Mouse (Mus musculus) fibroblast of lung, adult 2 months (primary cell): Measurements from ENCODE around the gene Ube2l3.
"Not testable (repeated sequence)": the region's sequence is repeated elsewhere in the genome, so short reads cannot be mapped to it uniquely, and the experiment has no call there.

Experiments used
- DNase-seq: peaks from one replicate; pipeline ENCODE4 v3.0.0-alpha.2; 2011; ENCODE audit warnings: low read depth

Gene Ube2l3

GRCm38 (mm10) chr16:17208389-17209361 is 6.2 kb upstream of the Ube2l3 start, which contains the start of gene Rimbp3:
Rimbp3 (plus strand) TSS chr16:17208603.
- DNase-seq, result peak; percentile 42

DNA sequence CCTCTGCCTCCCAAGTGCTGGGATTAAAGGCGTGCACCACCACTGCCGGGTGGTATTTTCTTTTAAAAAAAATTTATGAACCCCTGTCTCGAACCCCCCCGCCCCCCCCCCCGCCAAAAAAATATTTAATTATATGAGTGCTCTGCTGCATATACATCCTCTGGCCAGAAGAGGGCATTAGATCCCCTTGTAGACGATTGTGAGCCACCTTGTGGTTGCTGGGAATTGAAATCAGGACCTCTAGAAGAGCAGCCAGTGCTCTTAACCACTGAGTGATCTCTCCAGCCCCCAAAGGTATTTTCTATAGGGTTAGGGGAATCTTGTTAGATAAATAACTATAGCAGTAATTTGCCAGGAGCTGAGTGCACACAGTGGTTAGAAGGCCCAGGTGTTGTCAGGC is 2.5 kb upstream of the Ube2l3 start:
- no peak for DNase-seq

- DNase-seq, result no peak
These were observed 472 bp downstream of the Ube2l3 start for GRCm38 (mm10) chr16:17201977-17202376.

- DNase-seq, result peak; percentile 46
These were observed 1.3 kb downstream of the Ube2l3 start for GRCm38 (mm10) chr16:17200953-17201707.

GRCm38 (mm10) chr16:17200121-17200952 is 2.1 kb downstream of the Ube2l3 start:
- no peak for DNase-seq

GRCm38 (mm10) chr16:17193823-17194222 is 8.6 kb downstream of the Ube2l3 start:
- no peak for DNase-seq

- no peak for DNase-seq
These were observed 17.0 kb downstream of the Ube2l3 start for GRCm38 (mm10) chr16:17185475-17185874.

DNA sequence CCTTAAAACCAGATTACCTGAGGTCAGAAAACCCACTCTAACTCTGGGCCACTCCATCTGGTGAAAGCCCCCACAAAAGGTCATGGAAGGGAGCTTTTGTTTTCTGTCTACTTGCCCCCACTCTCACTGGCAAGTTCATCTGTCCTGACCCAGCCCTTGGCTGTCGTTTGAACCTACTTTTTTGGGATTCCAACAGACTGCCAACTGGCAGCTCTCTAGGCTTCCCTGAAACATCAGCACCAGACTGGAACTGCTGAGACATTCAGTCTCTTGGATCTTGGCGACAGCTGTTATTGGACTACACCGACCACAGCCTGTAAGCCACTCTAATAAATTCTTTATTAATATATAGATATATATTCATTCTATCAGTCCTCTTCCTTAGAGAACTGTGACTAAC is 19.4 kb downstream of the Ube2l3 start:
- DNase-seq, result no peak

DNA sequence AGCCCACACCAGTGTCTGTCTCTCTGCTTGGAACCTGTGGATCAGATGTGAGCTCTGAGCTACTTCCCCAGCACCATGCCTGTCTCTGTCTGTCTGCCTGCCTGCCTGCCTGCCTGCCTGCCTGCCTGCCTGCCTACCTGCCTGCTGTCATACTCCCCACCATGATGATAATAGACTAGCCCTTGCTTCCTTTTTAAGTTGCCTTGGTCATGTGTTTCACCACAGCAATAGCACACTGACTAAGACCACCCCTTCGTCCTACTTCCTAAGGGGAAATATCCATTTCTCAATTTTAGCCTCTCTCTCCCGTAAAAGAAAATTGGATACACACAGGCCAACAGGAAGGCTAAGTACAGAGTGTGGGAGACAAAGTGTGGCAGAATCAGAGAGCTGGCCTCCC is 20.3 kb downstream of the Ube2l3 start:
- no peak for DNase-seq

- no peak for DNase-seq
These were observed 21.1 kb downstream of the Ube2l3 start for GRCm38 (mm10) chr16:17181382-17181781.

DNA sequence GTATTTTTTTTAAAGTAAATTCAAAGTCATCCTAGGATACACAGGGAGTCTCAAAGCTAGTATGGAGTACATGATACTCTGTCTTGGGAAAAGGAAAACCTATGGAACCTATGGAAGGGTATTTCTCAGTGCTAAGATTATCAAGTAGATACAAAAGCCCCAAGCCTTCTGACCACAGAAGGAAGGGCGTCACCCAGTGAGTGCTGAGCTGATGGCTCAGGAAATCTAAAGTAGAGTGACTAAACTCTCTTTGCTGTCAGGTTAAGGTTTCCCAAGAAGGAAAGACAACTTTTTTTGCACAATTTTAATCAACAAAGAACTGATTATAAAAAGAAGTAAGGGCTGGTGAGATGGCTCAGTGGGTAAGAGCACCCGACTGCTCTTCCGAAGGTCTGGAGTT is 22.7 kb downstream of the Ube2l3 start:
- no peak for DNase-seq

DNA sequence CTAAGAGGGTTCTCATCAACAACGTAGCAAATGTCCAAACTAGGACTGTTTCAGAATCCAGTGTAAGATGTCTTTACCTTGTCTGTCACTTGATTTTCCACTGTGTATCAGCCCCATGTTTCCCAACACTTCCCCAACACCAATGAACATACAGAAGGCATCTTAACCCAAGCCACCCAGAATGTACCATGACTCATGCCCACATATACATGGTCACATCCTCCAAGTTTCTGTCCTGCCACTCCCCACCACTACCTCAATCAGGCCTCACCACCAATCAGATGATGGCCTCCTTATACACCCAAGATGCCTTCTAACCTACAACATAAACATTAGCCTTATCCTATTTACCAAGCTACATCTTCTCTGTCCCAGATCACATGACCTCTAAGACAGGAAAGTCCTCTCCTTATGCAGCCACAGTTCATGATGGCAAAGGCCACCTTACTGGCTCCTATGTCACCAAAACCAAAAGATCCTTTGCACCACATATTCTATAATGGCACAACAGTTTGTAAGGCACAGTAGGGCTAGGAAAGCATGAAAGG is 24.8 kb downstream of the Ube2l3 start:
- no peak for DNase-seq

- DNase-seq, result no peak
These were observed 26.7 kb downstream of the Ube2l3 start for GRCm38 (mm10) chr16:17175765-17176164.

DNA sequence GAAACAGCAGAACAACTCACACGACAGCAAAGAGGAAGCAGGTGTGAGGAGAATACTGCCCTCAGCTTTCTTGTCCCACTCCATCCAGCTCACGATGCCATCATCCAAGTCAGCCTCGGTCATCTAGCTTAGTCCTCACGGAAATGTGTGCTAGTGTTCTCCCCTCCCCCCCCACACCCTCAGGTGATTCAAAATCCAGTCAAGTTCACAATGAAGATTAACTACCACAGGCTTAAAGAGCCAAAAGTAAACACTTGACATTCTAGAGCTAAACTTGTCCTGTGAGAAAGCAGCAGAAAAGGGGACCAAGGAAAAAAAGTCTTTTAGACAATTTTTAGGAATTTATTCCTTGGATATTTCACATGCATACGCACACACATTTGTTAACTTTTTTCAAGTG is 34.4 kb downstream of the Ube2l3 start:
- no peak for DNase-seq

DNA sequence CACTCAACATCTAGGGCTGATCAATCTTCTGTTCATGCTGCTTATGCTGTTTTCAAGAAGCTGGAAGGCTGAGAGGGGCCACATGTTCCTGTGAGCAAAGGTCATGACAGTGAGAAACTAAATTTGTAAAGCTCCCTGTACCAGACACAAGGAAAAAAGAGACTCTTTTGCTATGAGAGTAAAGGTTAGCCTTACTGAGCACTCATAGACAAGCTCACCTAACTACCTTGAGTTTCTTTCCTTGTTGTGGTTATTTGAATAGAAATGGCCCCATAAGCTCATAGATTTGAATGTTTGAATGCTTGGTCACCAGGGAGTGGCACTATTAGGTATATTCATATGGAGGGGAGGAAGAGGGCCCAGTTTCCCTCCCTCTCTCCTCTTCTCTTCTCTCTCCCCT is 35.3 kb downstream of the Ube2l3 start:
- no peak for DNase-seq

- not testable (repeated sequence) for DNase-seq
These were observed 37.0 kb downstream of the Ube2l3 start for GRCm38 (mm10) chr16:17165478-17165877.

DNA sequence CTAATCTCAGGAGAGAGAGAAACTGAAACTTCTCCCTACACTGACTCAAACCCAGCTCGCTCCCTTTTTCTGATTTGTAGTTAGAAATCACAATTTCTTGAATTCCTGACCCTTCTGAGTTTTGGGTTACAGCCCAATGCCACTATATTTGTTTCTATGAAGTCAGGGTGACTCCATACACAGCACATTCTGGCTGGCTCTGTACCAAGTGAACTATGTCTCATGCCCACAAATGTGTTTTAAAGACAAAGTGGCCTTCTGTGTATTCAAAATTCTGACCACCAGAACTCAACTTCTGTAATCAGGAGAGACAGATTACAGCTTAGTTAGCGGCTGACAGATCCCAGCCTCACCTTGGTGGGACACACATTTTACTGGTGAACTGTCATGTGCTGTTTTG is 48.1 kb downstream of the Ube2l3 start:
- peak; percentile 22 for DNase-seq

DNA sequence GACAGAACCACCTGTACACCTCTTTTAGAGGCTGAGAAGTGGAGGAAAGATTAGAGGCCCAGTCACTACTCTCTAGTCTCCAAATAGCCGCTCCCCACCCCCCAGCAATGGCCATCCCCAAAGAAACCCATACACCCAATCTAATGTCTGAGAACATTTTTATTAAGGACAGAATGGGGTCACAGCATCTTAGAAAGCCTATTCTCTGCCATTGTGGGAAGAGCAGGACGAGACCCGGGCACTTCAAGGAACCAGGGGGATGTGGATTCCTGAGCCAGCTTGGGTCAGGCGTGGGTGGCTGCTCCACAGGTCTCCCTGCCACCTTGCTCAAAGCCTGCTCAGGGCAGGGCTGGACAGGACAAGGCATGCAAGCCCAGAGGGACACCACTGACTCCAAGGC is 50.6 kb downstream of the Ube2l3 start:
- no peak for DNase-seq

- DNase-seq, result no peak
These were observed 51.8 kb downstream of the Ube2l3 start for GRCm38 (mm10) chr16:17150520-17151258.

DNA sequence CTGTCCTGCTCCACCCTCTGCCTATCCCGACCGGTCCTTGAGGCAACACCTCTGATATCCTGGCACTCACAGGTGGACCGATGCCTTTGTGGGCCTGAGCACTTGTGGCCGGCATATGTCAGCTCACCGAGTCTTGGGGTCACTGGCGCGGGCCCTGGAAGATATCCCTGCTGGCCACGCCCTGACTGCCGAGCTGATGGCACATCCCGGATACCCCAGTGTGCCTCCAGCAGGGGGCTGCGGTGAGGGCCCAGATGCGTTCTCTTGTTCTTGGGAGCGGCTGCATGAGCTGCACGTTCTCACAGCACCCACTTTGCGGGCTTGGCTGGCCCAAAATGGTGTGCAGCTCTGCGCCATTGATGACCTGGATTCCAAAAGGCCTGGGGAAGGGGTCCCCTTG is 54.4 kb downstream of the Ube2l3 start:
- DNase-seq, result no peak

- DNase-seq, result no peak
These were observed 55.0 kb downstream of the Ube2l3 start for GRCm38 (mm10) chr16:17147391-17147929.
